Mouse (Mus musculus): ENCODE results near the gene Tent4b. TPM values are rescaled to one million over a fixed set of nuclear protein-coding genes. Genes with fewer than 3 reads are reported as not detected.

The Tent4b gene
- total RNA-seq, 2 experiments from 2014 or later: 40.5 to 45.4 TPM

GRCm38 (mm10) chr8:88272231-88273050, 73.4 kb downstream of the Tent4b start, which contains the start of gene Adcy7:
TSS of gene Adcy7 (plus strand) at chr8:88272403.
- intact Hi-C loops (cut with DNase I): no loop called here
- peak; percentile 57 for DNase-seq

GRCm38 (mm10) chr8:88273051-88273430, 74.0 kb downstream of the Tent4b start:
- intact Hi-C loops (cut with DNase I): no loop called here
- DNase-seq: no peak

- DNase-seq: no peak
- intact Hi-C loops (cut with DNase I): no loop called here
Observed at GRCm38 (mm10) chr8:88274090-88274489, 75.1 kb downstream of the Tent4b start.

- DNase-seq: no peak
Observed at GRCm38 (mm10) chr8:88279220-88279619, 80.2 kb downstream of the Tent4b start.

DNA sequence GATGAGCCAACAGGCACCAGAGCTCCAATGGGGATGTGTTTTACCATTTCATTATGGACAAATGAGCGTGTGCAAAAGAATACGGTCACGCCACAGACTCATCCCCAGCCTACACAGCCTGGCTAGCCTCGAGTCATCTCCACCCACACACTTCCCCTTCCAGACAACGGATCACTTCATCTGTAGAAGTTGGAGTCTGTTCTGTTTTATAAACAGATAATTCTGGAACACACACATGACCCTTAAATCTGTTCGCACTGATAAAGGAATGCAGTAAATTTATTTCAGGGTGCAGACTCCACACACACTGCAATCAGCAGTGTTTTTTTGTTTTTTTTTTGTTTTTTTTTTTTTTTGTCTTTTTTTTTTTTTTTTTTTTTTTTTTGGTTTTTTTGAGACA, 80.7 kb downstream of the Tent4b start:
- intact Hi-C loops (cut with DNase I): no loop called here
- DNase-seq: no peak

More at GRCm38 (mm10) chr8:88279220-88279619, 80.2 kb downstream of the Tent4b start:
- intact Hi-C loops (cut with DNase I): no loop called here

DNA sequence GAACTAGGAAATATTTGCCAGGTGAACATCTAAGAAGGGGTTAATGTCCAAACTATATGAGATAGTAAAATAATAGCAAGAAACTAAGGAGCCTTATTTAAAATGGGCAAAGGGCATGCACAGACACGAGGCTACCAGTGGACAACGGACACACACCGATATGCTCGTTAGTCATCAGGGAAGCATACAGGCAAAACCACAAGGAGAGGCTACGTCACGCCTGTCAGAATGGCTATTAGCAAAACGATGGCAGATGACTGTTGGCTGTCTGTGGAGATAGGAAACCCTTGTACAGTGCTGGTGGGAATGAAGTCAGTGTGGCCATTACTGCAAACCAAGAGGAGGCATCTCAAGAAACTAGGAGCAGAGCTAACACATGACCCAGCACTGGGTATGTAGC, 81.9 kb downstream of the Tent4b start:
- no peak for DNase-seq
- intact Hi-C loops (cut with DNase I): no loop called here

GRCm38 (mm10) chr8:88282684-88283083, 83.7 kb downstream of the Tent4b start:
- intact Hi-C loops (cut with DNase I): no loop called here
- no peak for DNase-seq

GRCm38 (mm10) chr8:88283243-88284115, 84.5 kb downstream of the Tent4b start:
- intact Hi-C loops (cut with DNase I): no loop called here
- DNase-seq: no peak

DNA sequence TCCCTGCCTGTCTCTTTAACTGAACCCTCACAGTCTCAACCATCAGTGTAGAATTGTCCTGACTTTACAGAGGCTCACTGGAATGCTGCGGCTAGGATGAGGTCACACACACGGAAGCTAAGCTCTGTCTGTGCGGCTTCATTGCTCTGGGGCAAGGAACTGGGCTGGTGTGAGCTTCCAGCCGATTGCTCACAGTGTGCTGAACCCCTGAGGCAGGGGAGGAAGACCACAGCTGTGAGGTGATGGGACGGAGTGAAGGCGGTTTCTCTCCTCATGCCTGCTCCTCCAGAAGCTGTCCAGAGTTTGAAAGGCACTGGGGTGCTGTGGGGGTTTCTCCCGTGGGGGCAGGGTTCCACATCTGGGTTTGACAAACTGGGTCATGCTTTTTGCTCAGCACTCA, 85.7 kb downstream of the Tent4b start:
- intact Hi-C loops (cut with DNase I): no loop called here
- DNase-seq: no peak

DNA sequence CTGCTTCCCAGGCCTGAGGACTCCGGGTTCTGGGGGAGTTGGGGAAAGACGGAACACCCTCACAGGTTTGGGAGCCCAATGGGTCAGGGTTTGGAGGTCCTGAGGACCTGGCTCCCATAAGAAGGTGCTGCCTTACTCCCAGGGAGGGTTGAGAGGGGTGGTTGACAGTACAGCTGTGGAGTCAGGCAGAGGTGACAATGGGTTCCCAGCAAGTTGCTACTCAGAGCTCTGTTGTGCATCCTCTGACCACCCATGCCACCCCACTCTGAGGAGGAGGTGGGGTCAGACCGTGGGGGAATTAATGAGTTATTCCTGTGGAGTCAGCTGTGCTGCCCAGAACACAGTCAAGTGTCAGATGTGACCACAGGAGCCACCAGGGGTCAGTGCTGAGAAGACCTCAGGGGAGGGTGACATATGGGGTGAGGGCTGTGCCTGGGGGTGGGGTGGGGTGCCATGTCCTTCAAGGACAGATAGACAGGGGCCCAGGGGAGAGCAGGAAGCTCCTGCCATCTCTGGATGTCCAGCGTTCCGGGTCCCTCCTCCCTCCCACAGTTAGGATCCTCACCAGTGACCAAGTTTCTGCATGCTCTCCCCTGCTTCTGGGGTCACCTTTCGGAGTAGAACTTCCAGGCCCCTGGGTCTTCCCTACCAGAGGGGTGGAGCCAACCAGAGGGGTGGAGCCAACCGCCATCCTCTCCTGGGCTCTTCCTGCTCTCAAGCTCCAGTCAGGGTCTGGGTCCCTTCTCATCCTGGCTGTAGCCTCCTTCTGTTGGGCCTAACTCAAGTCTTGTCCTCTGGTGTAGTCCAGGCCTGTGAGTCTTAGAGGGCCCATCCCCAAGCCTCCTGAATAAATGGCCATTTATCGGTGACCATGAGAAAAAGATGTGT, 86.7 kb downstream of the Tent4b start:
- DNase-seq: no peak
- intact Hi-C loops (cut with DNase I): no loop called here

DNA sequence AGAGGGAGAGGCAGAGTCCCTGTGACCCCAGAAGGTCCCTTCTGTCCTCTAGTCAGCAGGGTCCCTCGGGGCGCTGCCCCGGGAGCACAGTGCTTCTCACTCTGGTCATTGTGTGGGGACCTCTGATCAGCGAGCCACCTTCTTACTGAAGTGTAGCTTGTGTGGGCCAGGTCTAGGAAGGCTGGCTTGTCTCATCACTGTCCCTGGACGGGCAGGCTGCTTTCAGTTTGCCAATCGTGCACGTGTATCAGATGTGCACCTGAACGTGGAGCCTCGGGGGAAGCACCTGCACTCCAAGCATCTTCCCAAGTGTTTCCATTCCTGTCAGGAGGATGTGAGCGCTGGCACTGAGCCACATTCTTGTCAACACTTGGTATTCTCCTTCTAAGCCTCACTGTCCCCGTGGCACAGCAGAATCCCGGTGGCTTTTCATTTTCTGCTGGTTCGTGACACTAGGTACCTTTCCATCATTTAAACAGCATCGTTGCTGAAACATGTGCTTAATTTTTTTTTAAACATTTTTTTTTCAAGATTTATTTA, 87.5 kb downstream of the Tent4b start:
- intact Hi-C loops (cut with DNase I): no loop called here
- DNase-seq: no peak

- intact Hi-C loops (cut with DNase I): no loop called here
- DNase-seq: no peak
Observed at GRCm38 (mm10) chr8:88288622-88289242, 89.7 kb downstream of the Tent4b start.

GRCm38 (mm10) chr8:88289901-88290300, 90.9 kb downstream of the Tent4b start:
- no peak for DNase-seq
- intact Hi-C loops (cut with DNase I): no loop called here

DNA sequence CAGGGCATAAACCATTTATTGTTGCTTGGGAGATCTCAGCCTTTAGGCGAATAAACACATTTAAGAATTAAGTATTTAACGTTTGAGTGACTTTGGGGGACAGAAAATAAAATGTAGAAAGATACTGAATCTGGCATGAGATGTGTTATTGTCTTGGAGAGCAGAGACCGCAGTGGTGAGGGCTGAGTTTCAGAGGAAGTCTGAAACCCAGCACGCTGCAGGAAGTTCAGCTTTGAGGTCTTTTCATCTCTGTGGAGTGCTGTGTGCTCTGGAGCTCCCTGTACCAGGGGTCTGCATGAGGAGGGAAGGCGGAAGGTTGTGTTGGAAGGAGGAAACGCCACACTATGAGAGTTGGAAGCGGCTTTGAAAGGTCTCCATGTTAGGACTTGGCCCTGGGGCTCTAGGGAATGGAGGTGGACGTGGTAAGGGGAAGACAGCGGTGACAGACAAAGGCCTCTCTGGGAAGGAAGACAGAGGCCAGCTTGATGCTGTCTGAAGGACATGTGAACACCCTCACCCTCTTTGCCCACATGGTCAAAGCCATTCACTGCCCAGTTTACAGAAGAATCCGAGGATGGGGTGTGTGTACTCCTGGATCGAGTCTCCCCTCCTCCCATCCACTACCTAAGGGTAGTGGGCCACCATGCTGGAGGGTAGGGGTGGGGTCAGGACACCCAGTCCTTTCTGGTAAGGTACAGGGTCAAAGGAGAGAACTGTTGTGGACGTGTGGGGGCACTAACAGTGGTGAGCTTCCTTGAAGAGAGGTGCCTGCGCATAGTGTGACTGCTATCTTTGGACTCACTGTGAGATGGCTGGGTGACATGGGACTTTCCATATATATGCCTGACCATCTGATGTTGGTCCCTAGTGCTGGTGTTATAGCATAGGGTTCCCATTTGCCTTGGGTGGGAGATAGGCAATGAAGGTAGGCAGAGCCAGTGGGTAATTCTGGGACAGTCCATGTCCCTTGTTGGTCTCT, 91.6 kb downstream of the Tent4b start:
- intact Hi-C loops (cut with DNase I): no loop called here
- DNase-seq: no peak

GRCm38 (mm10) chr8:88291305-88291690, 92.3 kb downstream of the Tent4b start:
- no peak for DNase-seq
- intact Hi-C loops (cut with DNase I): no loop called here

- intact Hi-C loops (cut with DNase I): no loop called here
- no peak for DNase-seq
Observed at GRCm38 (mm10) chr8:88292926-88293325, 93.9 kb downstream of the Tent4b start.

GRCm38 (mm10) chr8:88293590-88294356, 94.8 kb downstream of the Tent4b start:
- no peak for DNase-seq
- intact Hi-C loops (cut with DNase I): no loop called here

DNA sequence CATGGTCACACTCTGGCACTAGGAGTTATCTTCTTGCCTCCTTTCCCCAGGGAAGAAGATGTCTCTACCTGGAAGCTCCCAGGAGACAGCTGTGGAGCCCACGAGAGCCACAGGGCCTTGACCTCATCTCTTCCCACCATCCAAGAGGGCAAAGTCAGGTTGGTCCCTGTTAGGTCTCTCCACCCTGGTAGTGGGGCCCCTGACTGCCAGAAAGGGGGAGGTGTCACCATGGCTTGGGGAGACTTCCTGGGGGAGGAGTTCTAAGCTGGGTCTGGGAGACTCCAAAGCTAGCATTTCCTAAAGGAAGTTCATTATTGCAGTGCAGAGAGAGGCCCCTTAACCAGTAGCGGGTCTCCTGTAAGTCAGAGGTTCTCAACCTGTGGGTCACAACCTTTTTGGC, 96.0 kb downstream of the Tent4b start:
- no peak for DNase-seq
- intact Hi-C loops (cut with DNase I): no loop called here

All from left cerebral cortex, postnatal 4 days (tissue).